Mouse (Mus musculus) testis, postnatal 14 days (tissue): ENCODE data around the gene Tat.

Source experiments
- DNase-seq: peaks from one replicate; pipeline ENCODE4 v3.0.0; 2021; ENCODE audit warnings: low spot score

Gene Tat

DNA sequence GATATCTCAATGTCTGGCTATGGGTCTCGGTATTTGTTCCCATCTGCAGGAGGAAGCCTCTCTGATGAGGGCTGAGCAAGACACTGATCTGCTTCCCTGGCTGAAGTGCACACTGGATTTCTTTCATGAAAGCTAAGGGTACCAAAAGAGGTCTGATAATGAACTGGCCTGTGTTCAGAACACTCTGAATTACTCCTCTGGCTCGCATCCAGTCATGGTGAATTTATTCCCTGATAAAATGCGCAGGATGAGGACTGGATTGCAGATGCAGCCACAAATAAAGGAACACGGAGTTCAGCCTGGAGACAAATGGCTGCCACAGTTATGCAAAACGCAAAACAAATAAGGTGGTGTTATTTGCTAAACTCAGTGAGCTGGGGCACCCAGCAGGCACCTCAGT lies 6.3 kb upstream of the Tat start:
- DNase-seq = peak; percentile 64

DNA sequence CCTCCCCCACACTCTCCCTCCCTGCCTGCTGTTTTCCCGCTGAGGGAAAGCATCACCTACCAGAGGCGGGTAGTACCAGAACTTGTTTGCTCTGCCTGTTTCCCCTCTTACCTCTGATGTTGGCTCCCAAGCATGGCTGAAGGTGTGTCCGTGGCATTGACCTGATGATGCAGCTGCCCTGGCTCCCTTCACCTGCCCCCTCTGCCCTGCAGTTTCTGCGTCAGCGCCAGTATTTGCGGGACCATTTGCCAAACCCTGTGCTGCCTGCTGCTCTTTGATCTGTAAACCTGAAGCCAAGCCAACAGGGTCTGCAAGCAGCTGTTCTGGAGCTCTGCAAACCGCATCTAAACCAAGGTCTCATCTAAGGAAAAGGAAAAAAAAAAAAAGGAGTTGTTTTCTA lies 3.9 kb upstream of the Tat start:
- no peak for DNase-seq

DNA sequence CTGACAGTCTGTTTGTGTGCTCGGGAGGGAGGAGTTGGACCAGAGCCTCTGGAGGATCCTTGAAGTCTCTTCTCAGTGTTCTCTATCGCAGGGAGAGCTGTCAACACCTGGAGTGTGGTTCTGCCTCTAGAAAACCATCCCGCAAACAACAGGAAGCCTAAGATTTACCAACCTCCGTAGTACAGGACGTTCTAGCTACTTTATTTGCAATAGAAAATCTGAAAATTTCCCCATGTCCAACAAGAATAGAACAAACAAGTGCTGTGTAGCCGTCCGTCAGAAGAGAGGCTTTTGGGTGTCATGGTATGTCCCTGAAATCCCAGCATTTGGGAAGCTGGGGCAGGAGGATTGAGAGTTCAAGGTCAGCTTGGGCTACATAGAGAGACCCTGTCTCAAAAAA lies 2.5 kb upstream of the Tat start:
- DNase-seq = no peak

DNA sequence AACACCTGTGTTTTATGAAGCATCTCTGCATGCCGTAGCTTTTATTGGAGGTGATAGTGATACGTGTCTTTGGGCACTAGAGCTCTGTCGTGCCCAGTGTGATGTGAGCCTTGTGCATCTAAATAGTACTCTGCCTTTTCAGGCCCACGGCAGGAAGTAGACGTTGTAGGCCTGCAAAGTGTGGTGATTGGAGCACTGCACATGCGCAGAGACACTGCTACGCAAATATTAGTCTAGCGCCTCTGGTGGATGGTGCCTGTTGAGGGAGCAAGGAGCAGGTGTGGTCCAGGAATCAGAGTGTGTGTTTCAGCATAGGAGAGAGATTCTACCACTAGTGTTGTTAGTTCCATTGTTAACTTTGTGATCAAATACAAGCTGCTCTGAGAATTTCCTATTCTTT lies 1.1 kb upstream of the Tat start:
- DNase-seq = no peak

DNA sequence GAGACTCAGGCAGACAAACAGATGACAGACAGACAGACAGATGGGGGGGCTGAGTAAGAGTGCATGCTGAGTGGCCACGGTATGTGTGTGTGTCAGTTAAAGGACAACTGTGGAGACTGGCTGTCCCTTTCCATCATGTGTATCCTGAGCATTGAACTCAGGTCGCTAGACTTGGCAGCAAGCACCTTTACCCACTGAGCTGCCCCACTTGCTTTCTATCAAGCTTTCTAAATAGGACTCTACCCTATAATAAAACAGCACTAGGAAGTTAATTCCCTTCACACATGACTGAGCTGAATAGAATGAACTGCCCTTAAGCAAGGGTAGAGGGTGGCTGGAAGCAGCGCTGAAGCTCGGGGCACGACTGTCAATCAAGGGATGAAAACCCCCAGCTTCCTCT lies 1.9 kb downstream of the Tat start:
- DNase-seq = no peak

DNA sequence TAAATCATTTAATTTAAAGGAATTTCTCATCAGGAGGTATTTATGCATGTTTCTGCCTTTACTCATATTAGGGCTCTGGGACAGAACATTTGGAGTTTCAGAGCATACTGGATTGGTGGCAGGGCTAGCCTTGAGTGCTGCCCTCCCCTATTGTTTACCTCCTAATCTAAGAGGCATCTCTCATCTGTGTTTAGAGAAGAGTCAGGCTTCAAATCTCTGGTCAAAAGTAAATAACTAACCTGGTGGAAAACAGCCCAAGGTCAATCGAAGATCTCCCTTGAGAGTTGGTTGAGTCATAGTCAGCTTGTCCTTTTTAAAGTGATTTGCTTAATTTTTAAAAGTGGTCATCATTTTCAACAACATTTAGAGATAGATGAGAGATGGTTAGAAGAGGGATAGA lies 2.7 kb downstream of the Tat start:
- DNase-seq = no peak

DNA sequence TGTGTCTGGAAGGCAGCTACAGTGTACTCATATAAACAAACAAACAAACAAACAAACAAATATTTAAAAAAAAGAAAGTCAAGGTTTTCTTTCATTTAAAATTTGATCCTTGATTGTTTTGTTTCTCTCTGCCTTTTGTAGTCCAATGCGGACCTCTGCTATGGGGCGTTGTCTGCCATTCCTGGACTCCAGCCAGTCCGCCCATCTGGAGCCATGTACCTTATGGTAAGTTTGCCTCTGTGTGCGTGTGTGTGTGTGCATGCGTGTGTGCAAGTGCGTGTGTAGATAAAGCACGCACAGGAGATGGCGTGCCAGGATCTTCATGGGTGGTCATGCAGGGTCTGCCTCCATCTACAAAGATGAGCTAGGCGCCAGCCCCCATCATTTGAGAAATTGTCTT lies 7.1 kb downstream of the Tat start:
- DNase-seq = no peak

DNA sequence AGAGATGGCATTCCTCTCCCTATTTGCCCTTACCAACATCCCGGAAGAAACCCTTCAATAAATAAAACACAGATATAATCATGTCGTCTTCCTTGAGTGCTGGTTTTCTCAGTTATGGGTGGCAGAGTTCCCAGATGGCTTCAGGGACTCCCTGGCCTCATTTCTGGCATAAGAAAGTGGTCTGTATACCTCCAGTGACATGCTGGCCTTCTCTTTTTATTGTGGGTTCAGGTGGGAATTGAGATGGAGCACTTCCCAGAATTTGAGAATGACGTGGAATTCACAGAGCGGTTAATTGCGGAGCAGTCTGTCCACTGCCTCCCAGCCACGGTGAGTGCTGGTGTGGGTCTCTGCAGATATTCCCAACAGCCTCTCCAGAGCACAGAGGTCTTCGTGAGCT lies 7.8 kb downstream of the Tat start:
- DNase-seq = no peak

DNA sequence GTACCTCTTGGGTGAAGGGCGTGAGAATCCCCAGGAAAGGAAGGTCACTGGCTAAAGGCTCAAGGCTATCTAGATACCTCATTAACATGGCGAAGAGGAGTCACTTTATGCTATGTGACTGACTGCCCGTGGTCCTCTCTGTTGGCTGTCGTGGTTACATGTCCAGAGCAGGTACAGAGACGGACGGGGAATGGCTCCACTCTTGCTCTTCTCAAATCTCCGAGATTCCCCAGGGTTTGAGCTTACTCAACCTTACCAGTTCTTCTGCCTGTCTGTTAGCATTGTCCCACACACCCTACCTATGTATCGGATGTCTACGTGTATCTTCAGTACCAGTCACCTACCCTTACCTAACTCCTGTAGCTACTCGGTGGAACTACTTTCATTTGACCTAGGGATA lies 9.7 kb downstream of the Tat start:
- DNase-seq = no peak

DNA sequence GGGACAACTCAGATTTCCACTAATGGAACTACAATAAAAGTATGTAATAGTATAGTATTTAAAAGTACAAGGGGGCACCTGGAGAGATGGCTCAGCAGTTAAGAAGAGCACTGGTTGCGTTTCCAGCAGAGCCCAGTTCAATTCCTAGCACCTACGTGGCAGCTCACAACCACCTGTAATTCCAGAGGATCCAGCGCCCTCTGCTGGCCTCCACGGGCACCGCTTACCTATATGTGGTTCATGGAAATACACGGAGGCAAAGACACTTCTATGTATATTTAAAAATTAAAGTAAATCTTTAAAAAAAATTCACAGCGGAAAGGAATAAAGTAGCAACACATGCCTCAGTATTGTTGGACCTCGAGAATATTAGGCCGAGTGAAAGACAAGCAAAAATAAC lies 12.7 kb downstream of the Tat start:
- no peak for DNase-seq

DNA sequence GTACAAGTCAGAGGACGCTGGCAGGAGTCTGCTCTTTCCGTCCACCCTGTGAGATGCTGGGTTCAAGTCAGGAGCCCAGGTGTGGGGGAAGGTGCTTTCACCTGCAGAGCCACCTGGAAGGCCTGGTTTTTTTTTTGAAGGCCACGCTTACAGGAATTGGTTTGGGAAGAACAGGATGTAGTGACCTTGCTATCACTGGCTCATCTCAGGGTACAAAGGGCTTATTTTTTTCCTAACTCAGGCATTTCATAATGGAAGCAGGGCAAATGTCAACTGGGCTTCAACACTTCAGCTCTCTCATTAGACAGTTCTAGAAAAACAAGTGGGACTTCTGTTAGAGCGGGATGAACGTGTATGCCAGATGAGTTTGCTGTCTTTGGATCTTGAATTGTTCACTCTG lies 14.1 kb downstream of the Tat start:
- no peak for DNase-seq

DNA sequence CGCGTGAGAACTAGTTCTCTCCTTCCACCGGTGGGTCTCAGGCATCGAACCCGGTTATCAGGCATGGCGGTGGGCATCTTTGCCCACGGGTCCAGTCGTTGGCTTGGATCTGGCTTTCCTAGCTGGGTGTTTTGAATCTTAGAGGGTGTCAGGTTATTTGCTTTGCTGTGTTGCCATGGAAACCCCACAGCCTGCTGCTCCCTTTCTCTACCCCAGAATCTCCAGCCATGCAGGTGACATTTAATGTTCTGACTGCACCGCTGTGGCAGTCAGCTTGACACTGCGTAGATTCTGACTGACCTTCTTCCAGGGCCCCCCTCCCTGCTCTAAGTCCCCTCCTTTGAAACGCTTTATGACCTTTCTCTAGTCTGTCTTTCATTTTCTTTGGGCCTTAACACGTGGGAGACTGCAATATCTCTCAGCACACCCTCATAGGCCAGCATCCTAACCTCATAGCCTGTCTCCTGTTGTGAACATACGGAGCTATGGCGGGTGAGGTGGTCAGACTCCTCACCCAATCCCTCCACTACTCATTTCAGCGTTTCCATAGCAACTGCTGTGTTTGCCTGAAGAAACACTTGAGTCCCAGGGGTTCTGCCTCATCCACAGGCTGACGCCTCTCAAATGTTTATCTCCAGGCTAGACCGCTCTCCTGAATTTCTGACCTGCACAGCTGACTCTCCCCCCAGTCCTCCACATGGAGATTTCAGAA lies 16.2 kb downstream of the Tat start:
- DNase-seq = no peak

DNA sequence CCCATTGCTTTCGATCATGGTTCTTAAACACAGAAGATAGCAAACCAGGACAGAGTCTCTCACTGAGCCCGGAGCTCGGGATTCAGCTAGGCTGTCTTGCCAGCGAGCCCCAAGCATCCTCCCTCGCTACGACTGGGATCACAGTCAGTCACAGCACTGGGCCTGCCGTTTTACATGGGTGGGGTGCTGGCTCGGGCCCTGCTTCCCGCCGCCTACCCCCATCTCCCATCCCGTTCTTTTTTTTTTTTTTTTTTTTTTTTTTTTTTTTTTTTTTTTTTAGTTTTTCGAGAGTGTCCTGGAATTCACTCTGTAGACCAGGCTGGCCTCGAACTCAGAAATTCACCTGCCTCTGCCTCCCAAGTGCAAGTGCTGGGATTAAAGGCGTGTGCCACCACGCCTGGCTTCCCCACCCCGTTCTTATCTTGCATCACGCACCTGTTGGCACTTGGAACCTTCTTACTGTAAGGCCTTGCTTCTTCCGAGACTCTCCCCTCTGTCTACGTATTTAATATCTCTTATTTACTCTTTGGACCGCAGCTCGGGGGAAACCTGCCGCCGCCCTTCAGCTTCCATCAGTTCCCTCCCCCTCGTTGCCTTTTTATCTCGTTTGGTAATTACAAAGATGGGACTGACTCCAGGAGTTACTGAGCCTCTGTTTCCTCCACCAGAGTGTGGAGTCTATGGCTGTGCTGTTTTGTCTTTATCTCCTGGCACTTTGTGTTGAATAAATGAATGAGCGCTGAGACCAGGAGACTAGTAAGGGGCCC lies 18.2 kb downstream of the Tat start:
- no peak for DNase-seq

DNA sequence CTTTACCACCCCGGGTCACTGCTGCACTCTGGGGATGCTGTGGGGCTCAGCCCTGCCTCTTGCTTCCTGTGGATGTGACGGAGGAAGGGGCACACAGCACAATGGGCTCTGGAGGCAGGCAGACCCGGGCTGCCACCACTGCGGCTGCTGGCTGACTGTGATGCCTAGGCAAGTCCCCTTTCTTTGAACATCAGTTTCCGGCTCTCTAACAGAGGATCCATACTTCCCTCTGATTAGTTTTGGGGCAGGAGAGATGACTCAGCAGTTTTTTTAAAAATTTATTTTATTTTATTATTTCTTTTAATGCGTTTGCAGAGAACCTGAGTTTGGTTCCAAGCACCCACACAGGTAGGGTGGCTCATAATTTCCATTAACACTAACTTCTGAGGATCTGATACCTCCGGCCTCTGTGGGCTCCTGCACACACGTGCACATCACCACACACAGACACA lies 18.8 kb downstream of the Tat start:
- no peak for DNase-seq

DNA sequence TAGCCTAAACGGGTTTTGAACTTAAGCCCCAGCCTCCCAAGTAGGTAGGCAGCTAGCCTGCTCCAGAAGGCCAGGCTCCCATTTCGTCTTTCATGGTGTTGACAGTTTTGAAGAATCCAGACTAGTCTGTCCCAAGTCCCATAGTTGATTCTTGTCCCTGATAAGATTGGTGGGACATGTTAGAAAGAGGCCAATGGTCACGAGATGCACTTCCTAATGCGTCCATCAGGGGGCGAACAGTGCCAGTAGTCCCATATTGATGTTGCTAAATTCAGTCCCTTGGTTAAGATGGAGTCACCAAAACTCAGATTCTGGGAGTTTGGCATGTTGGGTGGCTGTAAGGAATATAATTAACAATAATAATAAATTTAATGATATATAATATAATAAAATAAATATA lies 20.6 kb downstream of the Tat start:
- DNase-seq = no peak

DNA sequence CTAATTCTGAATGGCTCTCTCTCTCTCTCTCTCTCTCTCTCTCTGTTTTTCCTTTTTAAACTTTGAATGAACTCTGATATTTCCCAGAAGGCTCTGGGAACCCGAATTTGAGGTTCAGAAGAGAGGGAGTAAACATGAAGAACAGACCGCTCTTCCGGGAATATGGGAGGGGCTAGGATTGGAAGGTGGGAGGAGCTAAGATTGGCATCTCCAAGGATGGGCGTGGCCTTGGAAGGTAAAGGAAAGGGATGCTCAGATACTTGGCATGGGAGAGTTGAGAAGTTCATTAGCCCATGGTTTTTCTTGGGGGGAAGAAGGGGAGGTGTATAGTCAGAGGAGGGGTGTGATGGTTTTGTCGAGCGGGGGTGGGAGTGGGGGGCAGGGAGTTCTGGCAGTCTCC lies 31.8 kb downstream of the Tat start:
- no peak for DNase-seq

DNA sequence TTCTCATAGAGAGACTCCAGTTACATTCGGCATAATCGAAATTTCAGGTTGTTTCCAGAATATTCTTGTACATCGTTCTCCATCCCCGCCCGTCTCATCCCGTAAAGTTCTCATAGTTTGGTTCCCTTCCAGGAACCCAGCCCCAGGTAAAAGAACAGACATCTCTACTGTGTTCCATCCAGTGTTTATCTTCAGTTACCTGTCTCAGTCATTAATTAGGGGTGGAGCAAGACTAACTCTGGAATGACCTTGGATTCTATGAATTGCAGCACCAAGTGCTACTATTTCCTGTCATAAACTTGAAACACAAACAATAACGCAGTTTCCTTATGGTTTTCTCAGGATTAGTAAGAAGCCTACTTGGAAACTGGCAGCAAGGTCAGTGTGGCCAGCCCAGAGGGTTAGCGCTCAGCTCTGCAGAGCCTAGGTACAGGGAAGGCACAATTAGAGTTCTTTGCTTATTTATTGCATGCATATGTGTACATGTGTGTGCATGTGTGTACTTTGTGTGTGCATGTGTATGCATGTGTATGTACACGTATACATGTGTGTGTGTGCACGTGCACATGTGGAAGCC lies 32.6 kb downstream of the Tat start:
- DNase-seq = no peak

DNA sequence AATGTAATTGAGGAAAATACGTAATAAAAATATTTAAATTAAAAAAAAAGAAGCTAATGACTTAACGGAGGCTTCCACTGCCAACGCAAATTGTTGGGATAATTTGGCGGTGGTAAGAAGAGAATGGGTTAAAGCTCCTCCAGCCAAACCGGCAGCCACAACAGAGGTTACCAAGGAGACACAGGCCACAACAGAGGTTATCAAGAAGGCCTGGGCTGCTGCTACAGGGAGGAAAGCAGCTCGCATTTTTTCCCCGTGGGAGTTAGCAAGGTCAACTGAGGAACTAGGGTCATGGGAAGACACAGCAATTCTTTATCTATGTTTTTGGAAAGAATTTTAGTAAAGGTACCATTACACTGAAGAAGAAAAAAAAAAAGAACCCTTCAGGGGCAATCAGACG lies 43.5 kb downstream of the Tat start:
- DNase-seq = peak; percentile 38

DNA sequence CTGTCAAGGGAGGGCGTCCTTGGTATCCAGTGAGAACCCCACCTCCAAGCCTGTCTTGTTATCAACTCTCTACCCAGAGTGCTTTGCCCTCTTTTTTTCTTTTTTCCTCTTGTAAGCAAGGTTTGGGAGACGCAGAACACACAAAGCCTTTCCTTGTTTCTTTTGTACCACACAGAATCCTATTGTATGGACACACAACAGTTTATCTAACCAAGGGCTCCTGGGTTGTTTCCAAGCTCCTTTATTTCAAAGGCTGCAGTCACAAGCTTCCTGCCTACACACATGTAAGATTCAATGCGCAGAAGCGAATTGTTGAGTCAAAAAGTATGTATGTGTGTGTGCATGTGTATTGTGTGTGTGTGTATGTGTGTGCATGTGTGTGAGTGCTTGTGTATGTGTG lies 44.1 kb downstream of the Tat start:
- DNase-seq = peak; percentile 51

DNA sequence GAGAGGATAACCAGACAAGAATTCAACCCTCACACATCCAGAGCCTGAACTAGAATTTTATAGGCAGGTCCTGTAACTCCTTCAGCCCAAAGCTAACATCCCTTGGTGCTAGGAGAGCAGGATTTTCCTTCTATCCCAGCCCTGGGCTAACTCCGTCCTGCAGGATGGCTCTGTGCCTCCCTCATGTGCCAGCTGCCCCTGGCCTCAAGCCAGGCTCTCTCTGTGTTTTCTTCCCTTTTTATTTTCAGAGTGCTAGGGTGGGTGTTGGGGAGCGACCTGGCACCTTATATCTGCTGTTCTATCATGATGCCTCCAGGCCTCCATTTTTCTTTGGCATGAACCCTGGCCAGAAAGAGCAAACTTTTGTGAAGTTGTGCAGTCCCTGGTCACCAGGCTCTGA lies 45.9 kb downstream of the Tat start:
- DNase-seq = no peak

DNA sequence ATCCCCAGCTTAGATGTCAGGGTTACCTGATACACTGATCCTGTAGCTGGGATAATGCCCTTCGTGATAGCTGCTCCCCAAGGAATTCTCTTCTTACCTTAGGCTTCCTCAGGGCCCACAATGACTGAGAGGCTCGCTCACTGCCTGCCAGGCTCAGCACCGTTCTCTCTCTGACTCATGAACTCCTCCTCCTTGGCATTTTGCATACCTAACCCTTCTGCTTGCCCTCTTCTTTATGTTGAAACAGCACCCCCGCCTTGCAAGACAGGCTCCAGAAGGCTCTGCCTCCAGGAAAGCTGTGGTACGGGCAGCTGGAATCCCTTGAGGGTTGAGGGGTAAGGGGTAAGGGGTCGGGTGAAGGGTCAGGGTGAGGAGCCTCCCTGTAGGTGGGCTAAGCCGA lies 49.0 kb downstream of the Tat start:
- DNase-seq = no peak

DNA sequence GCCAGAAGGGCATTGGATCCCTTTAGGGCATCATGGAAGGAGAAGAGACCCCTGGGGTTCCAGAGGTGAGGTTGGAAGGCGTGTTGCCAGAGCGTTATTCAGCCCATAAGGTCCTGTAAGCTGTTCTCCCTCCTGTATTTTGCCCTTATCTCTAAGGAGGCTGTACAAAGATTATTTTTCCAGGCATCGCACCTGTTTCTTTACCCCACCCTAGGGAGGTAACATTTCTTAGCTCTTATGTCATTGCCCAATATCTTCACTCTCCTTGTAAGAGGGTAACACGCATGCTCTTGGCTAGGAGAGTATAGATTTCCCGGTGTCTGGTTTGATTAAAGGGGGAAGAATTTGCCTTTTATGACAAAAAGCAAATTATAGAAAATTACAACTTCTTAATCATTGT lies 49.4 kb downstream of the Tat start, which contains the start of gene Chst4:
Gene Chst4, minus strand, starts transcription at position 82 of the 400 bp plus-strand sequence.
- DNase-seq = no peak

DNA sequence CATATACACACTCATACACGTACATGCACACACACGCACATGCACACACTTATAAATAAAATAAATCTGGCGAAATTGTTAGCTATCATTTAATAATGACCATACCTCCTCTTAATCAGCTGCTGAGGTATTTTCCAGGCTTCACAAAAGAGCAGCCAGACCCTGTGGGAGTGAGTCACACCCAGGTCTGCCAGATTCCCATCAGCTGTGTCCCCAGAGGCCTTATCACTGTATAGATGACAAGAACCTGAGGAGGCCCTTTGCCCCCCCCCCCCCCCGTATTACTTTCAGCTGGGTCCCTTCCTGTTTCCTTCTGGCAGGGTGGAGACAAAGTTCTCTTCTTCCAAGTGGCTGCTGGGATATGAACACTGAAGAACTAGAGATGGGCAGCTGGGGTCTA lies 50.3 kb downstream of the Tat start:
- no peak for DNase-seq
